Mouse (Mus musculus): ENCODE results near the gene Thsd4.
A peak's percentile ranks its signal among the peaks of the same experiment; 100 is the strongest.
"Not testable (repeated sequence)": the region's sequence is repeated elsewhere in the genome, so short reads cannot be mapped to it uniquely, and the experiment has no call there.

The Thsd4 gene

DNA sequence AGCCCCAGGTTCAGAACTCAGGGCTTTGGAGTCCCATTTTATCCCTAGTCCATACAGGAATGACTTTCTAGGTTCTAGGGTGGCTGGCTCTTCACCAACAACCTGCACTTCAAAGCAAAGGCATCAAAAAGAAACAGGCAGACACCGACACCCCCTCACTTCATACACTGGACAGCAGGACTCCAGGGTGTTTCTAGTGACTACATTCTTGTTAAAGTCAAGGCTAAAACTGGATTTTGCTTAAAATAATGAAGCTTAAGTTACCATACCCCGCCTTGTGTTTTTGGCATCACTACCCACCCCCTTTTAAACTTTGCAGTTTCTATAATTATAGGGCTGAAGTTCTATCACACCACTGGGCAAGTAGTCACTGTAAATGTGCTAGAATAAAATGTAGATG, 225.6 kb downstream of the Thsd4 start:
- DNase-seq, result no peak

DNA sequence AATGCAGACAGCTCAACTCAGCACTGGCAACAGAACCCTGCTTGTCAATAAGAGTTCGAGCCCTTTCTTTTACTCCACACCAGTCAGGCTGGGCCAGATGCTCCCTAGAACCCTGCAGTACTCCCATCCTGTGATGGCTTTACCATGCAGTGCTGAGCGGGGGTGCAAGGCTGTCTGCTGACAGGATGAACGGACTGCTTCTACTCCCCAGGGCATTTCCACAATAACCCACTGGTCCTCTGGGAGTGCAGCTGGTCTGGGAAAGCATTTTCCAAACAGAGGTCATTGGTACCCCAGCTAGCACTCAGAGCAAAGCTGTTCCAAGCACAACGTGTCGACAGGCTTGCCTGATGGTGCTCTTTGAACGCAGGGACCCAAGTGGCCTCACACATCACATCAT, 226.6 kb downstream of the Thsd4 start:
- DNase-seq, result no peak

DNA sequence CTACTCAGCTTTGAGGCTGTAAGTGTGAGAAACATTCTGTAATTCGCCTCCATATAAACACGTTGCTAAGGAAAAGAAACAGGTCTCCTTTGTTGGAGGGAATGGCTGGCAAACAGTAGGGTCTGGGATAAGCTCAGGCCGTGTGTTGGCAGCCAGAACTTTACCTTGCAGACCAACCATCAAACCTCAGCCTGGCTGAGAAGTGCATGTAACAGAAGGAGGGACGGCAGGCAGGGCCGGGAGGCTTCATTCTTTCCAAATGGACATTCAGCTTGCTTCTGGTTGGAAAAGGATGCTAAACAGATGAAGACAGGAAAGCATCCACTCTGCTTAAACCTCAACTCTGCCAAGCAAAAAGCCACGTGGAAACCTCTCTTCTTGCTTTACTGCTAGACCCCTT, 228.7 kb downstream of the Thsd4 start:
- no peak for DNase-seq

DNA sequence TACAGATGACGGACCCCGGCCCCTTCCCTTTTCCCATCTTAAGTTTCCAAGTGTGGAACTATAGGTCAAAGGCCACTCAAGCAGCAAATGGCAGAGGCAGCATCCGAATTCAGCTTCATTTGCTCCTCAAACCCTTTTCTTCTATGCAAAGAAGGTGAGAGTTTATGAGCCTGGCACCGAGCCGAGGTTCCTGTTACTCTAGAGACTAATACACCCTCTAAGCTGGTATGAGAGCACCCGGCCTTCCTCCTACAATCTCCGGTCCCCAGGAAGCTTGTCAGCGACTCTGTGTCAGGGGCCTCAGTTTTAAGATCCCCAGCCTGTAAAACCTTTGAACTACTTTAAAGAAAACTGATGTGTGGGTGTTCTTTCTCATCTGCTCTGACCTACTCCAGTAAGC, 231.1 kb downstream of the Thsd4 start:
- no peak for DNase-seq

DNA sequence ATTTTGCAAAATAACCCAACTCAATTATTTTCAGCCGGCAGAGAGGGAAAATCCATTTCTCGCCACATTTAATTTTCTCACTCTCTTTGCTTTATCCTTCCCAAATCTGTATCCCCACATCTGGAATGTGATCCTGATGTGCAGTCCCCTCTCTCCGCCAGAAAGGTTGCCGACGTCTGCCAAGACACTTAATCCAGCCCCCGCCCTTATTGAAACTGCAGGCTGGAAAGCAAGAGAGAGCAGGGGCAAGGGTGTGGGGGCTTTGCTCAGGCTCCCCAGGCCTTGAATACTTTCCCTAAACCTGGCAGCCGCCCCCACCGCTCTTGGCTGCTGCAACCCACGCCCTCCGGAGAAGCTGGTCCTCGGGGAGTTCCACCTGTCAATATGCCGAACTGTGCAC, 233.1 kb downstream of the Thsd4 start:
- no peak for DNase-seq

DNA sequence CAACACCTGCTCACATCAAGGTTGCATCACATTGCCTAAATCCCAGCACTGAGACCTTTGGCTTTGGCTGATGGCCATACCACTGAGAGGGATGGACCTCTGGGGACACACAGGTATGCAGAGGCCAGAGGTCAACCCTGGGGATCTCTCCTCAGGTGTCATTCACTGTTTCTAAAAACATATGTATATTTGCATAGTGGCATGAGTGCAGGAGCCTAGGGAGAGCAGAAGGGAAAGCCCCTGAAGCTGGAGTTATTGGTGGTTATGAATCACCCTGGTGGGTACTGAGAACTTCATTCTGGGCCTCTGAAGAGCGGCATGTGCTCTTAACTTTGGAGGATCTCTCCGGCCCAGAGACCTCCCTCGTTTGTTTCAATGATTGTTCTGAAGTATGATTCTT, 235.5 kb downstream of the Thsd4 start:
- DNase-seq, result no peak

DNA sequence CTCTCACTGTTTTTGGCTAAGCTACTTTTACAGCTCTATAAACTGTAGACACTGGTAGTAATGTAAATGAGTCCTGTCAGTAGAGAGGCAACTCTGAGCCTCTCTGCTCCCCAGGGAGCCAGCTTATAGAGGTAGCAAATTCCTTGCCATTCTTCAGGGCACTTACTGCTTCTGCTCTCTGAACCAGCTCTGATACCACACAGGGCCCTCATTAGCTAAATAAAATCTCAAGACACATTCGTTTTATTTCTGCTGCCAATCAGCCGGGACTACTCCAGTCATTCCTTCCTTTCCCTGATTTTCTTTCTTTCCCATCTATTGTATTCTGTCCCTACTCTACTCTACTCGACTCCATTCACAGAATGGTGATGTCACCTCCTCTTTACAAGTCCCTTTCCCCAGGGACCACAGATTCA, 236.8 kb downstream of the Thsd4 start:
- DNase-seq, result no peak

DNA sequence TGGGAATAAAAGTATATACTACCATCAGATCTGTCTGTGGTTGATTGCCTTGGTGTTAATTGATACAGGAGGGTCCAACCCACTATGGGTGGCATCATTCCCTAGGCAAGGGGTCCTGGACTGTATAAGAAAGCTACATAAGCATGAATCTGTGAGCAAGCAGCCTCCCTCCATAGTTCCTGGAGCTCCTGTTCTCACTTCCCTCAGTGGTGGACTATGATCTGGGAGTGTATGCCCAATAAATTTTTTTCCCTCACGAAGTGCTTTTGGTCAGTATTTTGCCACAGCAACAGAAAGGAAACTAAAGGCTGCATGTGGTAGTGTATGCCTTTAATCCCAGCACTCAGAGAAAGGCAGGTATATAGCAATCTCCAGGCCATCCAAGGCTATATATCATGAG, 237.5 kb downstream of the Thsd4 start:
- DNase-seq, result no peak

DNA sequence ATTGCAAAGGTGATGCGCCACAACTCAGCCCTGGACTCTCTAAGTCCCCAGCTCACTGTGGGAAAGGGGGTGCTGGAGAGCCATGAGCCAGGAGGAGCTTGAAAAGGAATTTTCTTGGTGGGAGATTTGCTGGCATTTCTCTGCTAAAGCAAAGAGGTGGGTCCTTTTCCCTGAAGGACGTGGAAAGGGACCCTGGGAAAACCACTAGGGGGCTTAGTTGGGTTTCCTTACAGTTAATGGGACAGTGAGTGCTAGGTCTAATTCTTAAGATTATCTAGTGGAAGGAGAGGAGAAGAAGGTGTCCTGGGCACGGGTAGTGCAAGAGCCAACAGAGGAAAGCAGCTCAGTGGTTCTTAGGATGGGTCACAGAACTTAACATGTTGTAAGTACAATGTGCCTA, 238.3 kb downstream of the Thsd4 start:
- no peak for DNase-seq

DNA sequence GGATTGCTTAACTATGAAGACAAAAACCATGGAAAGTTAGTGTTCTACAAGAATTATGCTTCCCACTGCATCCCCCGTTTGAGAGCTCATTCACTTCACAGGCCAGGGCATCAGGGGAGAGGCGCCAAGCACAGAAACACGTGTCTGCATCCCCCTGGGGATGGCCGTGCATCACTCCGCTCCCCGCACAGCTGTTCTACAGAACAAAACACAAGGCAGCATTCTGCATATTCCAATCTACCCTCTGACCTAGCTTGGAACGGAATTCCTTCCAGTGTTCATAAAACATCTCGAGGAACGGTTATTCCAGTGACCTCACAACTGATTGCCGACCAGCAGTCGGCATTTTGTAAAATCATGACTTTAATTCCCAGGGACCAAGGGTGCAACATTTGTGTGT, 240.6 kb downstream of the Thsd4 start:
- DNase-seq, result no peak

DNA sequence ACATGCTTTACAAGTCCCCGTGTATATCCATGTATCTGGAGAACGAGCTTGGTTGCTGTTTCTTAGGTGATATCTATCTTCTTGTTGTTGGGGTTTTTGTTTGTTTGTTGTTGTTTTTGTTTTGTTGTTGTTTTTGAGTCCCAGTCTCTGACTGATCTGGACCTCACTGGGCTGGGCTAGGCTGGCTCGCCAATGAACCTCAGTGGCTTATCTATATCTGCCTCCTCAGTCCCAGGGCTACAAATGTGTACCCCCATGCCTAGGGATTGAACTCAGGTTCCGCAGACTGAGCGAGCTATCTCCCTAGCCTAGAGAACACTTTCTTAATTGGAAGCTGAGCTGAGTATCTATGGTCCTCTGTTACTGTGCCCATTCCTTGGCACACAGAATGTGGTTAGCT, 241.1 kb downstream of the Thsd4 start:
- no peak for DNase-seq

DNA sequence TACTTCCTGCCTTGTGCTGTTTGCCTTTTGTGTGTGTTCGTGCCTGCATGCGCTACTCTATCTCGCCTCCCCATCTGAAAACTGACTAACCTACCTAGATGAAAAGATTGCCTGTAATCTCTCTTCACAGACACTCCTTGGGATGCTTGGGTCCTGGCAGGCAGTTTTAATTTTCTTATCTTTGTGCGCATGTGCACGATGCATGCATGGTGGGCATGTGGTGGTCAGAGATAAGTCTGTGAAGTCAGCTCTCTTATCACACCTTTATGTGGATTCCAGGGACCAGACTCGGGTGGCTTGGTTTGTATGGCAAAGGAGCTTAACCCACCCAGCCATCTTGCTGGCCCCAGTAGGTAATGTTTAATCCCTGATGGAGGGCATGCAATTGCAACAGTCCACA, 242.3 kb downstream of the Thsd4 start:
- DNase-seq, result no peak

DNA sequence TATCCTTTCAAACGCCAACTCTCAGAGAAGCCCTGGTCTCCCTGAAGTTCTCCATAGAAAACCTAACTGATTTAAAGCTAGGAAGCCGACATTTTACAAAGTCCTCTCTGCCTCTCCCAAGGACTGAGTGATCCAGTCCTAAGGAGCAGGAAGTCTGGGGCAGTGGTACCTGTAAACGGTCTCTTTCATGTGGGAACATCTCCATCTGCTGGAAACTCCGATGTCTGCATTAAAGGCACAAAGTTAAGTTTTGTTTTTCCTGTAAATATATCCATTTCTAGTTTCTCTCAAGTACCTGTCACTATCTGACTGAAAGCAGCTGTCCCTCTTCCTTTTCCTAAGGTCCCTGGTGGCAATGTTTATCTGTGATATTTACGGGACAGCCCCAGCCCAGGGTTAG, 245.5 kb downstream of the Thsd4 start:
- no peak for DNase-seq

DNA sequence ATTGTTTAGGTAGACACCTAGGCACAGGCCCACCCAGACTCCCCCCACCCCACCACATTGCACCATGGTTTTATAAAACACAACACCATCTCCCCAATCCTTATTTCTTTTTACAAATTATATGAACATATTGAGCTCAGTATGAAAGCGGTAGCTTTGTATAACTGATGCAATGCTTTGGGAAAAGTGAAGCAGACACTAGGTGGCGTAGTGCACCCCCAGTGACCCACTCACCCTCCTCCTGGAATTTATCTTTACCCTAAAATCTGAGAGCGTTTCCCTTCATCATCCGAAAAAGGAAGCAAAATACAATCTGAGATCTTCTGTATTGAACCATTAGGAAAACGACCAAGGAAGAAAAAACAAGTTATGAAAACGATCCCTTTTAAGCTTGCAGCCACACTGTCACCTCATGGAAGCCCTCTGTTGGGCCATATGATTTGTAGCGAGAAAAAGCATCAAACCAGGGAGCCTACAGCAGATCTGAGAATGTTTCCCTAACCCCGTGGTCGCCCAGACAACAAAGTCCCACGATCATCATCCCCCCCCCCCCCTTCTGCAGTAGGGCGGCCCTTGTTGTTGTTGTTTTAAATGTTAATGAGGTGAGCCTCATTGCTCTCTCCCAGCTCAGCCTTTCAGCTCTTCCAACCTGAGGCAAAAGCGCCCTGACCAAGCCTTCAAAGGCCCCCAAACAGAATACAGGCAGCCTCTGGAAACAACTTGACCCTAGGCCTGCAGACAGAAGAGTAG, 246.3 kb downstream of the Thsd4 start:
- peak; percentile 47 for DNase-seq

DNA sequence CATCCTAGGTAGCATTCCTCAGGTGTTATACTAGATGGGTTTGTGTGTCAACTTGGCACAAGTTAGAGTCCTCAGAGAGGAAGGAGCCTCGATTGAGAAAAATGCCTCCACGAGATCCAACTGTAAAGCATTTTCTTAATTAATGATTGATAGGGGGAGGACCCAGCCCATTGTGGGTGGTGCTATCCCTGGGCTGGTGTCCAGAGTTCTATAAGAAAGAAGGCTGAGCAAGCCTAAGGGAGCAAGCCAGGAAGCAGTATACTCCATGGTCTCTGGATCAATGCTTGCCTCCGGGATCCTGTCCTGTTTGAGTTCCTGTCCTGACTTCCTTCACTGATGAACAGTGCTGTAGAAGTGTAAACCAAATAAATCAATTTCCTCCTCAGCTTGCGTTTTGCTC, 247.3 kb downstream of the Thsd4 start:
- DNase-seq, result no peak

DNA sequence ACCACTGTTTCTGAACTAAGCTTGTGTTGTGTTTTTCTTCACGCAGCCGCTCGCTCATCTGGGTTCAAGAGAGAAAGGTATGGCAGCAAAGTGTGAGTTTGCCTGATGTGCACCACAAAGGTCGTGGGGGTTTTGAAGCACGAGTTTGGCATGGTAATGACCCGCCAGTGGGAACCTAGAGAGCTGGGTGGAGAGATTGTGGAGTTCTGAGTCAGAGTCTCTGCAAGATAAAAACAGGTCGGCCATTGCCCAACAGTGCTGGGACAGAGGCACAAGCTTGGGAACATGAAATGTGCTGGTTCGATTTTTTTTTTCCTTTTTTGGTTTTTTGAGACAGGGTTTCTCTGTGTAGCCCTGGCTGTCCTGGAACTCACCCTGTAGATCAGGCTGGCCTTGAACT, 249.5 kb downstream of the Thsd4 start:
- DNase-seq, result not testable (repeated sequence)

DNA sequence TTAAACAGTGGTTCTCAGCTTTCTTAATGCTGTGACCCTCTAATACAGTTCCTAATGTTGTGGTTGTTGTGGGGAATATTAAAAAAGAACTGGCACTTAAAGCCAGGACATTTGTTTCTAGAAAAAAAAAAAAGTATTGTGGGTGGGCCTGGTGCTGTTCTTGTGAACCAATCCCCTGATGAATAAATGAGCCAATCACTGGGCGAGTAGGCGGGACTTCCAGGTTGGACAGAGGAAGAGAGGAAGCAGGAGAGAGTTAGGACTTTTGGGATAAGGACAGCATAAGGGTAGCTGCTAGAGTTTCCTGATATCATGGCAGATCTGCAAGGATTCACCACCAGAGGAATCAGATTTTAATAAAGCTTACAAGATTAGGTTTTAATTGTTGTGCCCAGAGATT, 249.9 kb downstream of the Thsd4 start:
- no peak for DNase-seq

DNA sequence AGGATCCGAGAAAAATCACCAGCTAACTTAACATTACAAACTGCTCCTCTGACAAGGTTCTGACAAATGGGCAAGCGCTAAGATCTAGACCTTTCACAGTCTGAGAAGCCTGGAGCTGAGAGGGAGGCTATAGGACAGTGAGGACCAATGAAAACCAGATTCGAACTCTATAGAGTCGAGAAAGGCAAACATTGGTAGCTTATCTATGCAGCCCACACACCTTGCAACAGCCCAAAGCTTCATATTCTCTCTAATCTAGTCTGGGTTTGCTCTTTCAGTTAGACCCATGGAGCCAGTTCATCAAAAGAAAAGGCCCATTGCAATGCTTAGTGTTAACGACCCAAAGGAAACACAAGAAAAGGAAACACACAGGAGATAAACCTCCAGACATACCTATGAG, 252.0 kb downstream of the Thsd4 start:
- DNase-seq, result no peak

DNA sequence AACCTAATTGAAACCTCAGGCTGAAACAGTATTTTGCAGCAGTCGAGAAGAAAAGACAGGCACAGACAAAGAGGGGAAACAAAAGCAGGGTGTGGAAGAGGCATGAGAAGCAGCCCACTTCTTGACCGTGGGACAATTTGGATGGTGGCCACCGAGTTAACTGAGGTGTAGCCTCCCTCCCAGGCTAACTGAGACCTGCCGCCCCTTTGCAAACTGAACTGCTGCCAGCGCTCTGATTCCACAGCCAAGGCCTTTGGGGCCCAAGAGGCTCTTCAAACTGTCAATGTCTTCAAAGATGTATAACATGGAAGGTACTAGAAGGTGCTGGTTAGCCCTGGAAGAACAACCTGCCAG, 254.6 kb downstream of the Thsd4 start:
- DNase-seq, result peak; percentile 39

DNA sequence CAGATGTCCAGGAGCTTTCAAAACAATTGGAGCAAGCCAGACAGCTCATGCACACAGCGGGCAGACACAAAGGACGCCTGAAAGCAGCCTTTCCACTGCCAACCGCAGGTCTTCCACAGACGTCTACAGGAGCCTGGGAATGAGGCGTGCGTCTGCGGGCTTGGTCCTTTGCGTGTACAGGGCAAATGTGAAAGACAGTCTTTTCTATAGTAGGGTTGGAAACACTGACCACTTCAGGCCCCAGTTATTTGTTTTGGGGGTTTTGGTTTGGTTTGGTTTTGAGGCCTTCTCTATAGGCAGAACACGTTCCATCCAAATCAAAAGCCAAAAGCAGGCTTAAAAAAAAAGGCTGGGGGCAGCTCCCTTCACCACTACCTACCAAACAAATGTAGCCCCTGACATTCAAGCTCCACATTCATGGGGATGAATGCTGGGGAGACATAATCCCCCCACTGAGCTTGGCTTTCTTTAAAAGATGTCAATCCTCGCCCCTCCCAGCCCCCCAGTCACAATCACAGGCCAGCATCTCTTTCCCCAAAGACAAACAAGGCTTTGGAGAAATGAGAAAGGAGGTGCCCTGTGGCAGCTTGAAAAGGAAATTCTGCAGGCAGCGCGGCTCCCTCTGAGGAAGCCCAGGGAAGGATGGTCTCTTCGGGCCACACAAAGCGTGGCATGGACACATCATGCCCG, 255.1 kb downstream of the Thsd4 start:
- peak; percentile 29 for DNase-seq

DNA sequence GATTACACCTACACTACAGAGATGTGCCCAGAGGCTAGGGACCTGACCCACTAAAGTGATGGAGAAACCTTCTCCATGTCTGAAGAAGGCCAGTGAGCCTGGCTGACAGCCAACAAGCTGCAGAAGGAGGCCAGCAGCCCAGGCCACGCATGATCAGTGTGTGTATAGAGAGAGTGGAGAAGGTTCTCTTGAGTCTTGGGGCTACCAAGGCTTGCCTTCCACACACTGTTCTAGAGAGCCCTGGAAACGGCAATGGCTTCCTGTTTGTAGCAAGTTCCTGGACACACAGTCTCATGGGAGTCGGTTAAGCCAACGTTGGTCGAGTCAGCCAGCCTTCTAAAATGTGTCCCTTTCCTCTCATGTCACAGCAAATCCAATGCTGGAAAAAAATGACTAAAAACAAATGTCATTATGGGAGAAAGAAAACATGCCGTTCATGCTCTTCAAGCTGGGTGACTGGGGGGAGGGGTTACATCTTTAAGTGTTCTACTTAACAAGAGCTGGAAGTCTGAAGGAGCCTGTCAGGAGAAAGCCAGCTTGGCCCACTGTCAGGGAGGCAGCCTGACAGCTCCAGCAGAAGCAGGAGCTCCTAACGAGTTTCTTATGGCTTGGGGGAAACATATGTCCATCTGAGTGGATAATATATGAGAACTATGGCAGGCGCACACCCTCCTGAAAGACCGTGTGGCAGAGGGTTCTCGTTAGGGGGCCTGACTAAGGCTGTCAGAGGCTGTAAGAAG, 257.1 kb downstream of the Thsd4 start:
- DNase-seq, result peak; percentile 63

DNA sequence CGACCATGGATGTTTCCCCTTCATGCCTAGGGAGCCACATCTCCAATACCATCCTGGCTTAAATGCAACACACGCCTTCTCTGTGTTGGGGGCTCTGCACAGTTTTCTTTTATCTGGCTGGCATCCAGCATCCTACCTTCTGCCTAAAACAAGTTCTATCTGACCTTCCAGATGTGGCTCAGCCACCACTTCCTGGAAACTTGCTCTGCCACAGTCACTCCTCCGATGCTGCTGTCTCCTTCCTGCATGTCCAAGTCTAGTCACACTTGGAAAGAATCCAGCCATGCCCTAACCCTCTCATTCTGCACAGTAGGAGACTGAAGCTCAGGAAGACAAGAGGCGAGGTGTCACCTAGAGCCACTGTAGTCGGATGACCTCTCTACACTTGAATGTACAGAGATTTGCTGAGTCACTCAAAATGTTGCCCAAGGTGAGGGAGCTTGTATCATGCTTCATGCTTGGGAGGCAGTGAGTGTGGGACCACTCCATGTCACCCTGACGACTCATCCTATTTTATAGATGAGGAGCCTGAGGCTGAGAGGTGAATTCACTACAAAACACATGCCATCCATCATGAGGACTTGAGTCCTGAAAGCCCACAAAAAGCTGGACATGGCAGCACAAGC, 259.2 kb downstream of the Thsd4 start:
- no peak for DNase-seq

DNA sequence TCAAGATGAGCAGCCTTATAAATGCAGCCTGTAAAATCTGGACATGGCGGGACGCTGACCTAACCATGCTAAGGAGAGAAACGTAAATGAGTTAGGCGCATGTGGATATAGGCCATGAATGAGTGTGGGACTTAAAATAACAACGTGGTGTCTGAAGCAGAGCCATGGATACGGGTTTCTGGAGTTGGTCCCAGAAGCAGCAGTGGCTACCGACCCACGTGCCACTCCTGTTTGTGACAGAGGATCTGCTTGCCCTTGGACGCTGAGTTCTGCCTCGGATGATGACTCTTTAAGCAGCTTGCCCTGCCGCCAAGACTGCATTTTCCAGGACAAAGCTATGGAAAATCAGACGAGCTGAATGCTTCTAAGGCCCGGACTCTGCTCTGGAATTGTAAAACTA, 262.2 kb downstream of the Thsd4 start:
- no peak for DNase-seq

DNA sequence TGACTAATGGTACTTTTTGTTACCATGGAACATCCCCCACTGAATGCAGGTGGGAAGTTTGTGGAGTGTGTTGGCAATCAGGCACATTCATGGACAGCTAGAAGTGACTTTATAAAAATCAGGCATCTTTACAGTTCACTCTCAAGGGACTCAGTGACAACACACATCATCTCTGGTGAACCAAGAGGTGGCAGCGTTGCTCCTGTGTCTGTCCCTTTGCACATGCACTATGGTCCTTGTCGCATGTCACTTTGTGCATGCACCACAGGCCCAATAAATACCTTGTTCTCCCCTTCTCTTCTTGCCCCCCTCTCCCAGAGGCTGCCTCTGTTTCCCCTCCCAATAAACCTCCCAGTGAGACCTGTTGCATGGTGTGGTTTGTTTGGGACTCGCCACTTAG, 270.1 kb downstream of the Thsd4 start:
- no peak for DNase-seq
